Mouse (Mus musculus): Measurements from ENCODE around the gene Cx3cr1.
"Not testable (repeated sequence)": the region's sequence is repeated elsewhere in the genome, so short reads cannot be mapped to it uniquely, and the experiment has no call there.

Cx3cr1 gene

DNA sequence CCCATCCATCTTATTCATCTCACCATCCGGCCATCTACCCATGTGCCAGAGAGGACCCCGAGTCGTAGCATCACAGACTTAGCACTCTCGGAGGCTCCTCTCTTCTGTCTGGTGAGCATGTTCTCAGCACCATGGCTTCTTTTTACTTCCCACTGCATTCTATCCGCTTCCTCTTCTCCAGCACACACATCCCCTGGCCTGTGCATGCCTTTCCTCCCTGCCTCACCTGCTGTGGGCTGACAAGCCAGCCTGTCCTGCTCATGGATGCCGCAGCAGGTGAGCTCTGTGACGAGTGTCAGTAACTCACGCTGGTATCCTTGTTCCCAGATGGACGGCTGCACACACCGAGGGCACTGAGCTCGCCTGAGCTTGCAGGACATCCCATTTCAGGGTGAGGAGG lies at the start of gene Cx3cr1:
TSS of gene Cx3cr1 (minus strand) at position 101 of the 400 bp plus-strand sequence.
- DNase-seq (ENCODE audit: low spot score), result no peak

- DNase-seq (ENCODE audit: low spot score), result no peak
Measured at GRCm38 (mm10) chr9:120118212-120118611, 48.5 kb upstream of the Cx3cr1 start.

DNA sequence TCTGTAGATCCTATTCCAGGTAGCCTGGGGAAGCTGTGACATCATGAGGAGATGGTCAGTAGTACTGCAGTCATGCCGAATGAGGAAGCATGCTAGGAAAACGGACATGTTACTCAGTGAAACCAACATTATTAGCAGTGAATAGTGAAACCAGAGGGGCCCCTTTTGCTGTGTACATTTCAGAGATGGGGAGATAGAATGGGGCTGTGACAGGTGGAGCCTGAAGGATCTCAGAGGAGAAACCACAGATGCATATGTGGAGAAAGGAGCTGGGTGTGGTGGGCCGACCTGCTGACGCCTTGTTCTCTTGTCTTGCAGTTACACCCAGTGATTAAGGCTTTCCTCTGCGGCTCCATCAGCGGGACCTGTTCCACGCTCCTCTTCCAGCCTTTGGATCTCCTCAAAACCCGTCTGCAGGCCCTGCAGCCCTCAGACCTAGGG lies 46.5 kb upstream of the Cx3cr1 start:
- DNase-seq (ENCODE audit: low spot score), result no peak

DNA sequence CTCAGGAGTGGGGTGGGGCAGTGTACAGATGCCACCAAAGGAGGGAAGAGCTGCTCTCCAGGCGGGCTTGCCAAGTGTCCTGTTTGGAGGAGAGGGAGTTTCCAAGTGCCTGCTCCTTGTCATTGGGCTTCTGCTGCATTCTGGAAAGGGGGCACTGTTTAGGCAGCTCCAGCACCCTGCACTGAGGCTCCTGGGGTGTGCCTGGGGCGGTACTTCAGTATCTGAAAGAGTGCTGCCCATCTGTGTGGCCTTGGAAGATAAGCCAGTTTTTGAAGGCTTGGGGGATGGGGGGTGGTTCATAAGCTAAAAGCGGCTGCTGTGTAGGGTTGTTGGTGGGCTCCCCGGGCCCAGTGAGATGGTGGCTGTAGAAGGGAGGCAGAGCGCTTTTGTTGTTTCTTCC lies 45.9 kb upstream of the Cx3cr1 start:
- no peak for DNase-seq (ENCODE audit: low spot score)

- no peak for DNase-seq (ENCODE audit: low spot score)
Measured at GRCm38 (mm10) chr9:120114789-120115151, 45.1 kb upstream of the Cx3cr1 start.

- DNase-seq (ENCODE audit: low spot score), result no peak
Measured at GRCm38 (mm10) chr9:120114051-120114788, 44.5 kb upstream of the Cx3cr1 start.

DNA sequence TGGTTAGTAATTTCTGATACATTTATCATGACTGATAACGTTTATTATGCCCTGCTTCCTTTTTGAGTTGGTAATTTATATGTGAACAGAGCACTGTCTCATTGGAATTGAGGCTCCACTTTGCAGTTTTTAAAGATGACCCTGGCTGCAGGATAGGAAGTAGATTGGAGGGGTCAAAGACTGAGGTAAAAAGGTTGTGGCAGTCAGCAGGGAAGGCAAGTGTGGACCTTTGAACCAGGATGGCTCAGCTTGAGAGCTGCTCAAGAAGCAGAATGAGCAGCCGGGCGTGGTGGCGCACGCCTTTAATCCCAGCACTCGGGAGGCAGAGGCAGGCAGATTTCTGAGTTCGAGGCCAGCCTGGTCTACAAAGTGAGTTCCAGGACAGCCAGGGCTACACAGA lies 43.8 kb upstream of the Cx3cr1 start:
- no peak for DNase-seq (ENCODE audit: low spot score)

DNA sequence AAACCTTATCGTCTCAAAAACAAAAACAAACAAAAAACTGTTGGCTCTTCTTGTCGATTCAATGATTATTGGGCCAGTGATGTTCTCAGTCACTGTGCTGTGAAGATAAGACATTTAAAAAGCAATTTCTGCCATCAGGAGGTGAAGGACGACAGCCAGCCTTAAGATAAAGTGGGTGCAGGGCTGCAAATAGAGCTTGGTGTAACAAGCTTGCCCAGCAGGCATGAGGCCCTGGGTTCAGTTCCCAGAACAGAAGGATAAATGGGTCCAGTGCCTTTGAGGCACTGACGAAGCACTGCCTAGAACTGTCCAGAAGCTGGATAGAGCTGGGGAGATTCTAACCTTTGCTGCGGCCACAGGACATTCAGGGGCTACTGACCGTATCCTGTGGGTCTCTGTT lies 42.8 kb upstream of the Cx3cr1 start:
- no peak for DNase-seq (ENCODE audit: low spot score)

DNA sequence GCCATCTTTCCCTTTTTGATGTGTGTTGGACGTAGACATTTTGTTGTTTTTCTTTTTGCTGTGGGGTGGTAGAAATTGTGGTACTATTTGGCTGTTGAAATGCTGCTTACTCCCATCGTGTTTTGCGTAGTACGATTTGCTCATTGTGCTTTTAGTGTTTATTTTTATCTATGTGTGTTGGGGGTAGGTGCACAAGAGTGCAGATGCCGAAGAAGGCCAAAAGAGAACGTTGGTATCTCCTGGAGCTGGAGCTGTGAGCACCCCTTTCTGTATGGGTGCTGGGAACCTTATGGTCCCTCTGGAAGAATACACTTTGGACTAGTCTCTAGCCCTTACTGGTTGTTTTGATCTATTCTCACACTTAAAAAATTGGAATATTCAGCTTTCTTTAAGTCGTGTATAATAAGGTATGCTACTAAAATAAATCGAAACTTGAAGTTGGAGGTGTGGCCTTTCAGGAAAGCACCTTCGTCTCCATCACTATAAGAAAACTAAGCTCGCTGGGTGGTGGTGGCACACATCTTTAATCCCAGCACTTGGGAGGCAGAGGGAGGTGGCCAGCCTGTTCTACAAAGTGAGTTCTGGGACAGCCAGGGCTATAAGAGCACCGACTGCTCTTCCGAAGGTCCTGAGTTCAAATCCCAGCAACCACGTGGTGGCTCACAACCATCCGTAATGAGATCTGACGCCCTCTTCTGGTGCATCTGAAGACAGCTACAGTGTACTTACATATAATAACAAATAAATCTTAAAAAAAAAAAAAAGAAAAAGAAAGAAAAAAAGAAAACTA lies 41.7 kb upstream of the Cx3cr1 start:
- no peak for DNase-seq (ENCODE audit: low spot score)

GRCm38 (mm10) chr9:120110211-120111018 lies 40.7 kb upstream of the Cx3cr1 start, which contains the start of gene Slc25a38:
Gene Slc25a38 (plus strand): TSS chr9:120110374.
- peak; percentile 97 for DNase-seq (ENCODE audit: low spot score)

DNA sequence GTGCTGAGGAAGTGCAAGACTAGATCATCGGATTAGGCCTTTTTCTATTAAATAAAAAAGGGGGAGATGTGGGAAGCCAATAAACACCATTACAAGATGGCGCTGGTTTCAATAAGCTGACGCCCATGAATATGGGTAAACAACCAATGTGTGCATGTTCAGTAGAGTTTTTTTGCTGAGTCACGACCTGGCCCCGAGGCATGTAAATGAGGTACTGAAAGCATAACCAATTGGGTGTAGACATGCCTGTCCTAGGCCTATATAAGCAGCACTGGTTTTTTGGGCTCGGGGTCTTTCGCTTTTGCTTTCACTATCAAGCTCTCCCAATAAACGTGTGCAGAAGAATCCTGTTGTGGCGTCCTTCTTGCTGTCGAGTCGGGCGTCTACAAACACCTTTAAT lies 39.3 kb upstream of the Cx3cr1 start:
- DNase-seq (ENCODE audit: low spot score), result not testable (repeated sequence)

DNA sequence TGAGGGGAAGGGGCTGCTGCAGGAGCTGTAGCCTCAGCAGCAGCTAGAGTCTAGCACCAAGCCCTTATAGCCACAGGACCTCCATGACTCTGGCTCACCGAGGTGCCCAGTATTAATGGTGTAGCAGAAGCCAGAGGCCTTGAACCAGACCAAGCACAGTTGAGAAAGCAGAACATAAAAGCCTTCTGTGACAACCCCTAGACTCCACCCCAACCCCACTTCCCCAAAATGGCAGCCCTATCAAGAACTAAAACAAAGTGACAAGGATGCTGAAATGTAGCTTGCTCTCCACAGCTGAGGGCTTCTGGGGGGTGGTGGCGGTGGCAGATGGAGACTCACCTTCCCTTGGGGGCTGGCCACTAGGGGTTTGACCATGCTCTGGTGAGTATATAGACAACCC lies 31.5 kb upstream of the Cx3cr1 start:
- no peak for DNase-seq (ENCODE audit: low spot score)

DNA sequence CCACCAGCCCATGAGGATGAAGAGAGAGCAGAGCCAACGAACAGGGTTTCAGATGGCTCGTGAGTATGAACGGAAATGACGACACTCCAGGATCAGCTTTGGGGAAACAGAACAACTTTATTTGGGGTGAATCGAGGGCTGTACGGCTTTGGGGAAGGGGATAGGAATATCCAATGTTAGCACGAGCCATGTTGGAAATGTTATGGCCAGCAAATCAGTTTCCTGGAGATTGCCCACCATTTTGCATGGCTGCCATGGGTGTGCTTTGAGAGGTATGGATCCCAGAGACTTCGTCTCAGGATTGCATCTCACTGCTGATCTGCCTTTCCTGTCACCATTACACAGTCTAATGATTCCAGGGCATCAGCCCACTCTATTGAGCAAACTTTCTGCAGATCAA lies 29.6 kb upstream of the Cx3cr1 start:
- DNase-seq (ENCODE audit: low spot score), result no peak

GRCm38 (mm10) chr9:120098682-120099081 lies 29.0 kb upstream of the Cx3cr1 start:
- DNase-seq (ENCODE audit: low spot score), result peak; percentile 71

DNA sequence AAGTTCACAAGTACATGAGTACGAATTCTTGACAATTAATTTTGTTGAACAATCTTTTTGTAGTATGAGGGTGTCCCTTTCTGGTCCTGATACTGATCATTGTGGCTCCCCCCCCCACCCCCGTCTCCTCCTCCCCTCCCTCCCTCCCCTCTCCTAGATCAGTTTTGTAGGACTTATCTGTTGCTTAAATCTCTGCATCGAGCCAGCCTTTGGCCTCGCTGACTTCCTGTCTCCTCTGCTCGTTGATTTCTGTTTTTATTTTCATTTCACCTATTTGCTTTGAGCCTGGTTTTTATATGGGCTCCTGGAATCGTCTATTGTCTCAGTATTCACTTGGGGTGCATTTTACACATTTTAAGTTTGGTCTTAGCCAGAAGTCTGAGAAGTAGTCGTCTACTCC lies 26.2 kb upstream of the Cx3cr1 start:
- DNase-seq (ENCODE audit: low spot score), result no peak

DNA sequence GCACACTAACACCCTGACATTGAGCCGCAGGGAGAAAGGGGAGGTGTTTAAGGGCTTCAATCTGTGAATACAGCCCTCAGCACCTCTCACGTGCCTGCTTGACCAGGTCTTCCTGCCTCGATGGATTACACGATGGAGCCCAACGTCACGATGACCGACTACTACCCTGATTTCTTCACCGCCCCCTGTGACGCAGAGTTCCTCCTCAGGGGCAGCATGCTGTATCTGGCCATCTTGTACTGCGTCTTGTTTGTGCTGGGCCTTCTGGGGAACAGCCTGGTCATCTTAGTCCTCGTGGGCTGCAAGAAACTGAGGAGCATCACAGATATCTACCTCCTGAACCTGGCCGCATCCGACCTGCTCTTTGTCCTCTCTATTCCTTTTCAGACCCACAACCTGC lies 24.0 kb upstream of the Cx3cr1 start:
- DNase-seq (ENCODE audit: low spot score), result no peak

GRCm38 (mm10) chr9:120091696-120092238 lies 22.1 kb upstream of the Cx3cr1 start, which contains the start of gene Ccr8:
Gene Ccr8 (plus strand): TSS chr9:120092114.
- DNase-seq (ENCODE audit: low spot score), result no peak

DNA sequence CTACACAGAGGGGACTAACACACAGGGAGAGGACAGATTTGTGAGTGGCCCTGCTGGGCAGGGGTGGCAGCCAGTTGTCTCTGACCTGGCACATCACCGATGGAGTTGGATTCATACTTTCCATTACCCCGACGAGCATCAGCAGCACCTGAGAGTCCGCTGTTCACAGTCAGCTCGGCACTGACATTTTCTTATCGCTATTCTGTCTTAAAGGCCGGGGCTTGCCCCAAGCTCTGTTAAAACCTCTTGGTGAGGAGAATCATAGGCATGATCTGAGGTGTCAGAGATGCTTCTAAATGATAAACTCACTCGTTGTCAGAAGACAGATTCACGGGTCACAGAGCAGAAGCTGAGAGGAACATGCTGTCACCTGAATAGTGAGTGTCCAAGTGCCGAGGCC lies 21.4 kb upstream of the Cx3cr1 start:
- no peak for DNase-seq (ENCODE audit: low spot score)

GRCm38 (mm10) chr9:120089125-120089524 lies 19.4 kb upstream of the Cx3cr1 start:
- DNase-seq (ENCODE audit: low spot score), result no peak

DNA sequence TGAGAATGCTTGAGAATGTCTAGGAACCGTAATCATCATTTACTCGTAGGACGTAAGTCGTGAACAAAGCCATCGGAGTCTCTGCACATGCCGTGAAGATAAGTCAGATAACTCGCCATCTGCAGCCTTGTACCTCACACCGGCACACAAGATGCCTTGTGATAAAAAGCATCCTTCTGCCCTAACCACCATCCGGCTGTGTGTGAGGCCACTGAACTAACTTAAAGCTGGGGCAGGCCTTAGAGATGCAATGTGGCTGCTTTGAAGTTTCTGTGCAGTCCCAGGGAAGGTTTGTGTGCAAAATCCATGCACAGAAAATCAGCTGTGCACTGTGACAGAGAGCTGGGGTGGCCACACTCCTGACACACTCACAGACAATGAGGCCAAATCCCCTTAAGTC lies 14.7 kb upstream of the Cx3cr1 start:
- DNase-seq (ENCODE audit: low spot score), result no peak

DNA sequence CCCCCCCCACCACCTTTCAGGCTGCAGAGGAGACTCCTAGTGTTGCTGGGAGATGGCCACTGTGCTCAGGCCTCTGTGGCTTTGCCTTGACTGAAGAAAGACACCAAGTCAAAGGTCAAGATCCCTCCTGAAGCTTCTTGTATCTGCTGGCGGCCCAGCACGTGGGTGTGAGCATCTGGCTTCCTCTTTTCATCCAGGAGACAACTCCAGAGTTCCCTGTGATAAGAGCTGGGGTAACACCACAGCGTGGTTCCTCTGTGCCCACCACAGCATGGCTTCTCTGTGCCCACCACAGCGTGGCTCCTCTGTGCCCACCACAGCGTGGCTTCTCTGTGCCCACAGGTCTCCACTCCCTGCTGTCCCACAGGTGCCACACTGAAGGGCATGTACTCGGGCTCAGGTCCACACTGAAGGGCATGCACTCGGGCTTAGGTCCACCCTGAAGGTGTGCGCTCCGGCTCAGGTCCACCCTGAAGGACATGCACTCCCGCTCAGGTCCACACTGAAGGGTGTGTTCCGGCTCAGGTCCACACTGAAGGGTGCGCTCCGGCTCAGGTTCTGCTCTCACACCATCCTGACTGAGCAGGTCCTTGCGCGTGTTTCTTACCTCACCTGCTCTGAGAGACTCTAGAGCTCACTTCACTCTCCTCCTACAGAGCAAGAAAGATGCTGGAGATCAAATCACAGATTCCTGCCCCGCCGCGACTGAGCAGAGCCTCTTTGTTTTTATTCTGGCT lies 13.6 kb upstream of the Cx3cr1 start:
- DNase-seq (ENCODE audit: low spot score), result no peak

DNA sequence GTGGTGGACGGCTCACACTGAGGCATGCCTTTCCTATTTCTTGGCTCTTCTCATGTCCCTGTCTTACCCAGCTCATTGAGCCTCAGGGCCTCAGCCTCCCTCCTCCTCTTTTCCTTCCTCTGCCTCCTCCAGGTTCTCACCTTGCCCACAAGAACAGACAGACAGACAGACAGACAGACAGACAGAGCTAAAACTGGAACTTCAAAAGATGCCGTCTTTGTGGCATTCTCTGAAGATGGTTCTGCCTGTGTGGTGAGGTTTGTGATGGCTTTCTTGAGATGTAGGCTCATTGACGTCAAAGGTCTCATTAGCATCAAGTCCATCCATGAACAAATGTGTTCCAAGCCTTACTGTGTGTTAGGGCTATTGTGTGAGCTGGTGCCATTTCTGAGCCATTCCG lies 13.0 kb upstream of the Cx3cr1 start:
- no peak for DNase-seq (ENCODE audit: low spot score)

All from layer of hippocampus, adult 11-12 months (tissue).